Mouse (Mus musculus): ENCODE measurements around the gene Zfp994.
"Not testable (repeated sequence)": the region's sequence is repeated elsewhere in the genome, so short reads cannot be mapped to it uniquely, and the experiment has no call there.

DNA sequence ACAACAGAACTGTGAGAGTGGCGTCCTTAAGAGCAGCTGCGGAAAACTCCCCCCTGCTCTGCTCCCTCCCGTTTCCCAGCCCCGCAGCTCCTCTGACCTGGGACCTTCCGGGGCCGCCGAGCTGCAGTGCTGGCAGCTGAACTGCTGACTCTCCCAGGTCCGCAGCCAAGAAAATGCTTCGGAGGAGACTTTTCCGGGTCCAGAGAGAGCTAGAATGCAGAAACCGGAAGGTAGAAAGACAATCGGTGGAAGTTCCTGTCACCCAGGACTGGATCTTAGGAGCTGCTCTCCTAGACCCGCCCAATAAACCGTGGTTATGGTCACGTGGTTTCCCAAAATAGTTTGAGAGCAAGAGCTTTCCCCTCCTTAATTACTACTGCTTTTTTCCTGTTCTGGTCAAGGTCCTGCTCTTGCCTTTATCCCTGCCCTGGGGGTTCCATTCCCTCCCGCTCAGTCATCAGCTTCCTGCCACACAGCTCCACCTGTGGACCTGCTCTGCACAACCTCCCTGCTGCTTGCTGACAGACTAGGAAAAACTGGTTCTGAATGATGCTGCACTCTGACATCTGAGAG, 59.6 kb downstream of the Zfp994 start, which contains the start of gene Zfp947:
- TF ChIP-seq POLR2A (IDR thresholded peaks at IDR 0.05; ENCODE audit: low read depth, low read length); CTCF (IDR thresholded peaks at IDR 0.05; ENCODE audit: extremely low read depth, insufficient read length, insufficient replicate concordance, low read depth, low read length): not testable (repeated sequence)
